Mouse (Mus musculus): ENCODE results near the gene Thbs1. TPM values are rescaled to one million over a fixed set of nuclear protein-coding genes. Genes with fewer than 3 reads are reported as not detected.

Gene Thbs1
- polyA plus RNA-seq, 1 experiment from 2014 or later: 40.6 TPM

DNA sequence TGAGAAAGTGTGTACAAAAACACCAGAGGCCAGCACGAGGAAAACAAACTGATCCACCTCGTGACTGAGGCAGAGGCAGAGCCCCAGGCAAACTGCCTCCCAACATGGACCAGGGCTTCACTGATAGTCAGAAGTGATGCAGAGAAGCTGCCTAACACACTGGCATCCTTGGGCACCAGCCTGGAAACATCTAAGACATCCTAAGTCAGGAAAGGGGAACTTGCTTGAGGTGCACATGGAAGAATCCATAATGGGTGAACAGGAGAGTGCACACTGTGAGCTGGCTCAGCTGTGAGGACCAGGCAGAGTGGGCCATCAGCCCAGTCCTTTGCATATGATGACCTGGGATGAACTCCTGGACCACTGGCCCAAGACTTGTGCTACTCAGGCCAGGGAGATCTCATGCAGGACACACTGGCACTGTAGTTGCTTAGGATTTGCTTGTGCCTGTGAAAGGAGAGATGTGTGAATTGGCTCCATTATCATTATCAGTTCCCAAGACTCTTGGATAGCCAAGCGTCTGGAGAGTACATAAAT, 5.1 kb downstream of the Thbs1 start:
- Histone ChIP-seq H3K4me3 (replicated peaks) (no peak overlapping the region), H3K4me2 (no peak overlapping the region), H3K4me1 (peaks cover 19% of the 10 kb centered on the region), H3K27me3 (peaks cover 14% of the 10 kb centered on the region), H3K36me3 (replicated peaks) (peaks cover 29% of the 10 kb centered on the region), H3K9me3 (peaks cover 3% of the 10 kb centered on the region; the same call in 1 of the 2 replicates), H3K9ac (no peak overlapping the region), H3K27ac (no peak overlapping the region)
- 72% methylated on average over 3 of the region's 3 CpGs for WGBS
- no peak for ATAC-seq (ENCODE audit: low FRiP score)

DNA sequence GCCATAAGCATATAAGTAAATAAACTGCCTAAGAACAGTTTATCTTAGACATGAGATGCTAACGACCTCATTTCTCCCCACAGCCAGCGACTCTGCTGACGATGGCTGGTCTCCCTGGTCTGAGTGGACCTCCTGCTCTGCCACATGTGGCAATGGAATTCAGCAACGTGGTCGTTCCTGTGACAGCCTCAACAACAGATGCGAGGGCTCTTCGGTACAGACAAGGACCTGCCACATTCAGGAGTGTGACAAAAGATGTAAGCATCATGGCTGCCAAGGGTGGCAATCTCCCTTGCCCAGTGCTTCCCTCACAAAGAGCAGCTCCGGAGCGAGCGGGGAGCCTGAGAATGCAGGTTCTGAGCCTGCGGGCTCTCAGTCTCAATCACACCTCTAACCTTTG, 5.7 kb downstream of the Thbs1 start:
- no peak overlapping the region for H3K27ac ChIP-seq
- ATAC-seq (ENCODE audit: low FRiP score): no peak
- H3K36me3 ChIP-seq (replicated peaks): peaks cover 29% of the 10 kb centered on the region
- H3K27me3 ChIP-seq: peaks cover 9% of the 10 kb centered on the region
- no peak overlapping the region for H3K9ac ChIP-seq
- H3K4me3 ChIP-seq (replicated peaks): no peak overlapping the region
- WGBS: 77% methylated on average over 11 of the region's 11 CpGs
- H3K9me3 ChIP-seq: peaks cover 3% of the 10 kb centered on the region; the same call in 1 of the 2 replicates
- H3K4me1 ChIP-seq: peaks cover 16% of the 10 kb centered on the region
- no peak overlapping the region for H3K4me2 ChIP-seq

DNA sequence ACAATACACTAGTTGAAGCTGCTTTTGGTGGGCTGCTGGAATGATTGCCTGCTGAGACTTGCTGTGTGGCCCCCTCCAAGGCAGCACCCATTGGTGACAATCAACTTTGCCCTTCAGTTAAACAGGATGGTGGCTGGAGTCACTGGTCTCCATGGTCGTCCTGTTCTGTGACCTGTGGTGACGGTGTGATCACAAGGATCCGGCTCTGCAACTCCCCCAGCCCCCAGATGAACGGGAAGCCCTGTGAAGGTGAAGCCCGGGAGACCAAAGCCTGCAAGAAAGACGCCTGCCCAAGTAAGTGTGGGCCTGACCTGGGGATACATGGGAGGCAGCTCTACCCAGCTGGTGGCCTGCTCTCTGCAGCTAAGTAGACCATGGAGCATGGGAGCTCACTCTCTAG, 6.4 kb downstream of the Thbs1 start:
- peaks cover 32% of the 10 kb centered on the region for H3K36me3 ChIP-seq (replicated peaks)
- H3K4me2 ChIP-seq: no peak overlapping the region
- peaks cover 16% of the 10 kb centered on the region for H3K4me1 ChIP-seq
- H3K9me3 ChIP-seq: peaks cover 3% of the 10 kb centered on the region; the same call in 1 of the 2 replicates
- H3K9ac ChIP-seq: no peak overlapping the region
- ATAC-seq (ENCODE audit: low FRiP score): no peak
- no peak overlapping the region for H3K4me3 ChIP-seq (replicated peaks)
- WGBS: 81% methylated on average over 6 of the region's 6 CpGs
- H3K27me3 ChIP-seq: peaks cover 4% of the 10 kb centered on the region
- no peak overlapping the region for H3K27ac ChIP-seq

DNA sequence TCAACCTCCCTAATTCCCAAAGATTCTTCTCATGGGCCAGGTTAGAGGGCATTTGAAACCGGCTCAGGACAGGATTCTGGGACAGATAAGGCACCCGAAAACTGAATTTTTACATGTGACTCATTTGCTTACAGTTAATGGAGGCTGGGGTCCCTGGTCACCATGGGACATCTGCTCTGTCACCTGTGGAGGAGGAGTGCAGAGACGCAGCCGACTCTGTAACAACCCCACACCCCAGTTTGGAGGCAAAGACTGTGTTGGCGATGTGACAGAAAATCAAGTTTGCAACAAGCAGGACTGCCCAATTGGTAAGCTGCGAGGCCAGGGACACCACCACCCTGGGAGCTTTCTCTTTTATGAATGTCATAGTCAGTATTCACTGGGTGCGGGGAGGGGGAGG, 6.8 kb downstream of the Thbs1 start:
- Histone ChIP-seq H3K4me2 (no peak overlapping the region), H3K4me3 (replicated peaks) (no peak overlapping the region), H3K9me3 (peaks cover 3% of the 10 kb centered on the region; the same call in 1 of the 2 replicates), H3K36me3 (replicated peaks) (peaks cover 36% of the 10 kb centered on the region), H3K9ac (no peak overlapping the region), H3K27ac (no peak overlapping the region), H3K4me1 (peaks cover 16% of the 10 kb centered on the region), H3K27me3 (no peaks in the 10 kb centered on the region)
- no peak for ATAC-seq (ENCODE audit: low FRiP score)
- 91% methylated on average over 7 of the region's 7 CpGs for WGBS

DNA sequence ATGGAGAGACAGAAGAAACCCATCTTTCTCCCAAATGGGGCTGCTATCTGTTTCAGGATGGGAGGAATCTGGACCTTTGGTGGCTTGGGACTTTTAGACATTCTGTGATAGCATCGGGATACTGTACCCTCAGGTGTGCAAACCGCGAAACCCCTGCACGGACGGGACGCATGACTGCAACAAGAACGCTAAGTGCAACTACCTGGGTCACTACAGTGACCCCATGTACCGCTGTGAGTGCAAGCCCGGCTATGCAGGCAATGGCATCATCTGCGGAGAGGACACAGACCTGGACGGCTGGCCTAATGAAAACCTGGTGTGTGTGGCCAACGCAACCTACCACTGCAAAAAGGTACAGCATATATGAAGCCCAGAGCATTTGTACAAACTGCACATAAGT, 8.0 kb downstream of the Thbs1 start:
- Histone ChIP-seq H3K9me3 (peaks cover 3% of the 10 kb centered on the region; the same call in 1 of the 2 replicates), H3K4me2 (no peak overlapping the region), H3K36me3 (replicated peaks) (peaks cover 39% of the 10 kb centered on the region), H3K4me1 (peaks cover 6% of the 10 kb centered on the region; the same call in 1 of the 2 replicates), H3K4me3 (replicated peaks) (no peak overlapping the region), H3K9ac (no peak overlapping the region), H3K27ac (no peak overlapping the region), H3K27me3 (no peaks in the 10 kb centered on the region)
- no peak for ATAC-seq (ENCODE audit: low FRiP score)
- WGBS: 96% methylated on average over 12 of the region's 12 CpGs

DNA sequence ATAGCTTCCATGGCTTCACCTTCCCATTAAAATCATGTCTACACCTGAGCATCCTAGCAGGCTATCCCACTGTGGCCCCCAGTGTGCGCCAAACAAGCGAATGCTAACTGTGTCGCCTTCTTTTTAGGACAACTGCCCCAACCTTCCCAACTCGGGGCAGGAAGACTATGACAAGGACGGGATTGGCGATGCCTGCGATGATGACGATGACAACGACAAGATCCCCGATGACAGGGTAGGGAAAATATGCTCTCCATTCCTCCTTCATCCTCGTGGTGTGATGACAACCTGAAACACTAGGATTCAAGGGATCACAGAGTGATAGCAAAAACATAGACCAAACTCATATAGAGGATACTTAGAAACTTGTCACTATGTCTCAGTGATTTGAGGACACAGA, 8.4 kb downstream of the Thbs1 start:
- Histone ChIP-seq H3K36me3 (replicated peaks) (peaks cover 39% of the 10 kb centered on the region), H3K4me1 (peaks cover 4% of the 10 kb centered on the region; the same call in 1 of the 2 replicates), H3K4me2 (no peak overlapping the region), H3K4me3 (replicated peaks) (no peak overlapping the region), H3K9ac (no peak overlapping the region), H3K27me3 (no peaks in the 10 kb centered on the region), H3K9me3 (peaks cover 3% of the 10 kb centered on the region; the same call in 1 of the 2 replicates), H3K27ac (no peak overlapping the region)
- WGBS: 95% methylated on average over 11 of the region's 11 CpGs
- no peak for ATAC-seq (ENCODE audit: low FRiP score)

DNA sequence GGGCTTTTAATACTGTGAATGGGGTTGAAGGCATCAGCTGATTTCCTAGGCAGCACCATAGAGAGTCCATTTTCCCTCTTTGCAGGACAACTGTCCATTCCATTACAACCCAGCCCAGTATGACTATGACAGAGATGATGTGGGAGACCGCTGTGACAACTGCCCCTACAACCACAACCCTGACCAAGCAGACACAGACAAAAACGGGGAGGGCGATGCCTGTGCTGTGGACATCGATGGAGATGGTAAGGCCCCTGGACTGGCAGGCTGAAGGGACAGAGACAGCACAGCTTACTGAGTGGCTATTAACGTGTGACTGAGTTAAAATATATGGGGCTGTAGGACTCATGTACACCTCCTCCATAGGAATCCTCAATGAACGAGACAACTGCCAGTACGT, 9.1 kb downstream of the Thbs1 start:
- ATAC-seq (ENCODE audit: low FRiP score): no peak
- no peak overlapping the region for H3K9ac ChIP-seq
- no peaks in the 10 kb centered on the region for H3K27me3 ChIP-seq
- no peak overlapping the region for H3K27ac ChIP-seq
- peaks cover 39% of the 10 kb centered on the region for H3K36me3 ChIP-seq (replicated peaks)
- no peak overlapping the region for H3K4me3 ChIP-seq (replicated peaks)
- peaks cover 6% of the 10 kb centered on the region for H3K4me1 ChIP-seq
- no peak overlapping the region for H3K4me2 ChIP-seq
- peaks cover 3% of the 10 kb centered on the region; the same call in 1 of the 2 replicates for H3K9me3 ChIP-seq
- 98% methylated on average over 7 of the region's 7 CpGs for WGBS

DNA sequence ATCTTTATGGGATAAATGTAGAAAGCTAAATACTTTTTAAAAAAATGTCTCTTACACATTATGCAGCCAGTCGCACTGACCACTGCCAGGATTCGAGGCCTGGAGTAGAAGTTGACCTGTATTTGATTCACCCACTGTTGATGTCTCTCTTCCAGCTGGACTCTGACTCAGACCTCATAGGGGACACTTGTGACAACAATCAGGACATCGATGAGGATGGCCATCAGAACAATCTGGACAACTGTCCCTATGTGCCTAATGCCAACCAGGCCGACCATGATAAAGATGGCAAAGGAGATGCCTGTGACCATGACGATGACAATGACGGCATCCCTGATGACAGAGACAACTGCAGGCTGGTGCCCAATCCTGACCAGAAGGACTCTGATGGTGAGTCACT, 10.6 kb downstream of the Thbs1 start:
- WGBS: 98% methylated on average over 6 of the region's 6 CpGs
- ATAC-seq (ENCODE audit: low FRiP score): no peak
- H3K36me3 ChIP-seq (replicated peaks): peaks cover 34% of the 10 kb centered on the region

DNA sequence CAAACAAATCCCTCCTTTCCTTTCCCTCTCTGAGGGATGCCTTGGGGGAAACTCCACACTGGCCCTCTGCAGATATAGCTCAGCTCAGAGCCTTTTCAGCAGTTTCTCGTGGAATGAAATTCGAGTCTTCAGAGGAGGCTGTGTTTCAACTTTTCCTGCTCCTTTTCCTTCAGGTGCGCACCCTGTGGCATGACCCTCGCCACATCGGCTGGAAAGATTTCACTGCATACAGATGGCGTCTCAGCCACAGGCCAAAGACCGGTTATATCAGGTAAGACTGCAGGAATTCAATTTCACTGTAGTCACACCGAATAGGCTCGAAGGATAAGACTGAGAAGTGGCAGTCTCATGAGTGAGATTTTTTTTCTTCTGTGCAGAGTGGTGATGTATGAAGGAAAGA, 12.1 kb downstream of the Thbs1 start:
- ATAC-seq (ENCODE audit: low FRiP score): no peak
- H3K27ac ChIP-seq: no peak overlapping the region
- no peak overlapping the region for H3K9ac ChIP-seq
- peaks cover 32% of the 10 kb centered on the region for H3K36me3 ChIP-seq (replicated peaks)
- WGBS: 89% methylated on average over 9 of the region's 9 CpGs
- H3K4me1 ChIP-seq: peaks cover 11% of the 10 kb centered on the region
- peaks cover 3% of the 10 kb centered on the region; the same call in 1 of the 2 replicates for H3K9me3 ChIP-seq
- no peak overlapping the region for H3K4me3 ChIP-seq (replicated peaks)
- no peak overlapping the region for H3K4me2 ChIP-seq
- H3K27me3 ChIP-seq: 0 out of 2 replicates have a peak, but pooled peaks cover 2% of the 10 kb centered on the region

More for the DNA sequence above, 10.6 kb downstream of the Thbs1 start:
- Histone ChIP-seq H3K9me3 (peaks cover 3% of the 10 kb centered on the region; the same call in 1 of the 2 replicates), H3K27ac (no peak overlapping the region), H3K27me3 (no peaks in the 10 kb centered on the region), H3K4me3 (replicated peaks) (no peak overlapping the region), H3K4me2 (no peak overlapping the region), H3K9ac (no peak overlapping the region), H3K4me1 (peaks cover 11% of the 10 kb centered on the region)

DNA sequence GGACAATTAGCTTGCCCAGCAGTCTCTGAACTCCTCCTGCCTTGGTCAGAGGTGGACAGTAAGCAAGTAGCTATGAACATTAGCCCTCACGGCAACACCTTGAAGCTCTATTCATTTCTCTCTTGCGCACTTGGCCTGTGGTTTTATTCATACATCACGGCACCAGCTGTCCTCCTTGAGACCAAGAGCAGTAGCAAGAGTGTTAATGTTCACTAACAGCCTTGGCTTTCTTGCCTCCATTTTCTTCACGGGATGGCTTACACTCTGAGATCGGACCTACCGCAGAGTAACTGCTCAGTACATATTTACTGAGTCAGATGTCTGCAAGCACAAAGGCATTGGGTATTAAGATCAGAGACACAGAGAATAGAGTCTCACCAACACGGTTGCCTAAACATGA, 12.8 kb downstream of the Thbs1 start:
- H3K9ac ChIP-seq: no peak overlapping the region
- H3K36me3 ChIP-seq (replicated peaks): peaks cover 25% of the 10 kb centered on the region
- whole genome bisulfite sequencing: 84% methylated on average over 7 of the region's 7 CpGs
- 0 out of 2 replicates have a peak, but pooled peaks cover 2% of the 10 kb centered on the region for H3K27me3 ChIP-seq
- no peak overlapping the region for H3K4me3 ChIP-seq (replicated peaks)
- H3K27ac ChIP-seq: no peak overlapping the region
- no peak for ATAC-seq (ENCODE audit: low FRiP score)
- no peak overlapping the region for H3K4me2 ChIP-seq
- H3K4me1 ChIP-seq: peaks cover 13% of the 10 kb centered on the region
- H3K9me3 ChIP-seq: peaks cover 3% of the 10 kb centered on the region; the same call in 1 of the 2 replicates

DNA sequence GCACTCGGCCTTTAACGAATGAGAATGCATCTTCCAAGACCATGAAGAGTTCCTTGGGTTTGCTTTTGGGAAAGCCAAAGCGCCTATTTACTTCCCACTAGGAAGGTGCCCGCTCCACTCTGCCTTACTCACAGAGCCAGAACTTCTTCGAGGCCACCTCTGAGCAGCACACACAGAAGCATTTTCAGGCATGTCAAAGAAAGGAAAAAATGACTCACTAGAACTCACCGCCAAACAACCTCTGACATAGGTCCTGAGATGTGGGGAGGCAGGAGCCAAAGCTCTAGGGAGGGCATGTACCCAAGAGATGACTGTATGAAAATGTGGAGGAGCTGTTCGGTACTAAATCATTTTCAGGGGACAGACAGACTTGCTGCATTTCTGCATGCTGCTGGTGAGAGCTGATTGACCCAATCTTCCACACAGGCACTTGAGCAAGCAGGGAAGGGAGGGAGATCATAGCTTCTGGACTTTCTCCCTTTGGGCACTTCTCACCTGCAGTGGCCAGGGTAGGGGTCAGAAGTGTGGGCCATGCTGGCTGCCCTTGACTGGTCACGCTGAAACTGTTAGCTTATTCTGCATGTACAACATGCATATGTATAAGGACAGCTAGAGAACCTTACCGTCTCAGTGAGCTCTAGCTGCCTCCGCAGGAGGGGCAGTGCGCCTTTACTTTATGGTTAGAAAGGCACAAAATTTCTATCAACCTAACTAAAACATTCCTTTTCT, 13.7 kb downstream of the Thbs1 start:
- no peak overlapping the region for H3K27ac ChIP-seq
- no peak for ATAC-seq (ENCODE audit: low FRiP score)
- peaks cover 17% of the 10 kb centered on the region for H3K36me3 ChIP-seq (replicated peaks)
- 74% methylated on average over 11 of the region's 11 CpGs for WGBS
- no peak overlapping the region for H3K4me3 ChIP-seq (replicated peaks)
- H3K4me2 ChIP-seq: no peak overlapping the region
- peaks cover 13% of the 10 kb centered on the region for H3K4me1 ChIP-seq
- 0 out of 2 replicates have a peak, but pooled peaks cover 2% of the 10 kb centered on the region for H3K27me3 ChIP-seq
- H3K9ac ChIP-seq: no peak overlapping the region
- H3K9me3 ChIP-seq: no peaks in the 10 kb centered on the region

DNA sequence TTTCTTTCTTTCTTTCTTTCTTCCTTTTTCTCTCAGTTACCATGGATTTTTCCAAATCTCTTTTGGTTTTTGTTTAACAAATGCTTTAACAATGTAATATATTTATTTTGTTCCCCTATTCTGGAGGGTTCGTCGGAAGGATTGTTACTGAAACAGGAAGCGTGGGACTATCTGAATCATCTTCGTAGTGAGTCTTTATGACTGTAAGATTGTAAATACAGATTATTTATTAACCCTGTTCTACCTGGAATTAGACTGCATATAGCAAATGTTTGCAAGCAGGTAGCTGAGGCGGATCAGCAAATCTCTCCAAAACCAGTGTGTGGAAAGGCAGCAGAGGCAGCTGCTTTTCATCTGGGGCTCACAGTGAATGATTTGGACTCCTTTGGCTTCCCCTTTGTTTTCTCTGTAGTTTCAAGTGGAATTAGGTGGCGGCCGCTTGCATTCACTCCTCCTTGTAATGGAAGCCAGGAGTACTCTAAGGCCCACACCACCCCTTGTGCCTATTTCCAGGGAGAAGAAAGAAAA, 14.3 kb downstream of the Thbs1 start:
- H3K27ac ChIP-seq: no peak overlapping the region
- H3K9ac ChIP-seq: no peak overlapping the region
- H3K36me3 ChIP-seq (replicated peaks): peaks cover 10% of the 10 kb centered on the region
- H3K27me3 ChIP-seq: 0 out of 2 replicates have a peak, but pooled peaks cover 2% of the 10 kb centered on the region
- peaks cover 13% of the 10 kb centered on the region for H3K4me1 ChIP-seq
- no peak for ATAC-seq (ENCODE audit: low FRiP score)
- H3K9me3 ChIP-seq: no peaks in the 10 kb centered on the region
- no peak overlapping the region for H3K4me2 ChIP-seq
- no peak overlapping the region for H3K4me3 ChIP-seq (replicated peaks)
- WGBS: 42% methylated on average over 7 of the region's 7 CpGs

Measured in forebrain, embryonic 12.5 days (tissue).